Mouse (Mus musculus): ENCODE results near the gene Map6.

DNA sequence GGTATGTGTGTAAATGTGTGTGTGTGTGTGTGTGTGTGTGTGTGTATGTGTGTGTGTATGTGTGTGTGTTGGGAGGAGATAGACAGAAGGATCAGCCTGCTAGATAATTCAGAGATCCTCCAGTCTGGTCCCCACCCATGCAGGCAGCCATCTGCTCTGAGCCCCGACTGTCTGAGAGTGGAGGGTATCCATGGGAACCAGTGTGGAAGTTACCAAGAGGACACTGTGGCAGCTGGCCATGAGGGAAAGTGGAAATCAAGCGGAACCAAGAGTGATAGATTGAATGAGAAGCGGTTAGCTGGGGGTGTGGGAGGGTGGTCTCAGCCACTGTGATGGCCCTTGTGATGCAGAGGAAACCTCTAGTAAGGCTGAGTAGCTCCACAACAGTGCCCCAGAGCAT is 20.0 kb downstream of the Map6 start:
- TF ChIP-seq CTCF (IDR thresholded peaks at IDR 0.05; ENCODE audit: low read depth) = no peak
- no peak for TF ChIP-seq EP300 (IDR thresholded peaks at IDR 0.05; ENCODE audit: low read depth)
